Mouse (Mus musculus): ENCODE data around the gene Ank3. TPM values are rescaled to one million over a fixed set of nuclear protein-coding genes. Genes with fewer than 3 reads are reported as not detected.

Ank3 gene
- polyA plus RNA-seq, 1 experiment from 2014 or later = 86.7 TPM

DNA sequence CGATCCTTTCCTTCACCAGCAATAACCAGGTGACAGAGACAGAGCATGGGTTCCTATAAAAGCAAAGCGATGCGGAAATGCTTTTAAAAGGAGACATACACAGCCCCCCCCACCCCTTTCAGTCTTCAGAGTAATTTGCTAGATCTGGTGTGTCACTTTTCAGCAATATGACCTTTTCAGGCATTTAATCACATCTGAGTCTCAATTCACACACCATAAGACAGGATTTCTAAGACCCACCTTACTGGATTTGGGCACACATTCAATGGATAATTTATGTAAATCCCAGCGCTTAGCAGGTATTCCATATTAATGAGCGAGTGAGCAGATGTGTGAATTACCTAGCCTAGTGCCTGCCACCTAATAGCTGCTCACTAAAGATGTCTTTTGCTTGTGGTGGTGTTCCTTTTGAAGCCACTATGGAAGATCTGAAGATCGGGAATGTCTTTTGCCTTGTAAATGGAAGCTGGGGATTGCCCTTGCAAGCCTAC, 292.4 kb downstream of the Ank3 start:
- Histone ChIP-seq H3K27me3 (ENCODE audit: control insufficient read depth, insufficient read depth, low read depth, low read length) (no peaks in the 10 kb centered on the region), H3K27ac (ENCODE audit: low read length) (peak overlapping the region; percentile 8; the same call in 1 of the 2 replicates), H3K4me2 (ENCODE audit: low read length) (peak overlapping the region; percentile 44), H3K9me3 (replicated peaks; ENCODE audit: control insufficient read depth, low read length, poor library complexity, severe bottlenecking) (no peaks in the 10 kb centered on the region), H3K4me1 (ENCODE audit: control insufficient read depth, insufficient read depth, low read length) (peaks cover 15% of the 10 kb centered on the region), H3K9ac (ENCODE audit: low read depth, low read length) (no peak overlapping the region; the same call in 1 of the 2 replicates), H3K4me3 (ENCODE audit: low read depth, low read length) (no peak overlapping the region; the same call in 1 of the 2 replicates), H3K36me3 (ENCODE audit: control insufficient read depth, insufficient read depth, low read length) (no peaks in the 10 kb centered on the region)
- WGBS = 6% methylated on average over 6 of the region's 6 CpGs
- ATAC-seq = peak; percentile 40; the same call in 1 of the 2 replicates

DNA sequence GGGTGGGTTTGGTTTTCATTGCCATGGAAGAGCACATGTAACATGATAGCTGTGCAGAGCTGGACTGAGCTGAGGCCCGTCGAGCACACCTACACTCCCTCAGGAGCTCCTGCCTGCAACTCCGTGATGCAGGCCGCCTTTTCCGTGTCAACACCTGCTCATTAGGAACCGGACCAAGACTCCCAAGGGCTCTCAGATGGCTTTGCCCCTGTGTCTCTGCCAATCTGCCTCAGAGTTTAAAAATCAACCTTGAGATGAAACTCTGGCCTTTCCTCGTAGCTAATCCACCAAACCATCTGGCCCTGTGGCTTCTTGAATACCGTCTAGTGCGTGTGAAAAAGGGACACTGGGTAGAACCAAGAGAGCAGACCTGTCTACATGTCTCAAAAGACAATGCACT, 297.4 kb downstream of the Ank3 start:
- no peak for ATAC-seq
- Histone ChIP-seq H3K27ac (ENCODE audit: low read length) (no peak overlapping the region), H3K4me3 (ENCODE audit: low read depth, low read length) (no peak overlapping the region), H3K36me3 (ENCODE audit: control insufficient read depth, insufficient read depth, low read length) (no peaks in the 10 kb centered on the region), H3K9me3 (replicated peaks; ENCODE audit: control insufficient read depth, low read length, poor library complexity, severe bottlenecking) (no peaks in the 10 kb centered on the region), H3K9ac (ENCODE audit: low read depth, low read length) (no peak overlapping the region), H3K27me3 (ENCODE audit: control insufficient read depth, insufficient read depth, low read depth, low read length) (no peaks in the 10 kb centered on the region), H3K4me1 (ENCODE audit: control insufficient read depth, insufficient read depth, low read length) (peaks cover 7% of the 10 kb centered on the region), H3K4me2 (ENCODE audit: low read length) (no peak overlapping the region)
- WGBS = 59% methylated on average over 9 of the region's 9 CpGs

DNA sequence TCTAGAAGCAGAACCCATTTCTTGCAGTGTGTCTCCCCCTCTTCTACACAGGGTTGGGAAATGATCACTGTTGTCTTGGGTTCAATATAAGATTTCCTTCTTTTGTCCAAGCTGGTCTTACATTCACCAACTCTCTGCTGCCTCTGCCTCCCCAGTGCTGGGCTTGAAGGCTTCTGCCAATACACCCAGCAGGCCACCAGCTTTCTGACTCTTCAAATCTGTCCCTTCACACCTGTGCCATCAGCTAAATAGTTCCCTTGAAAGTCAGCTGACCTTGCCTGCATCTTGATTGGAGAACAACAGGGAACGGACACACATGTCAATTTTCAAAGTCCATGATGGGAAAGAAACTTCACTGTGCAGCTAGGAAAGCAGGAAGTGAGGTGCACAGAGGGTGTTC, 300.1 kb downstream of the Ank3 start:
- Histone ChIP-seq H3K36me3 (ENCODE audit: control insufficient read depth, insufficient read depth, low read length) (no peaks in the 10 kb centered on the region), H3K27me3 (ENCODE audit: control insufficient read depth, insufficient read depth, low read depth, low read length) (no peaks in the 10 kb centered on the region), H3K4me3 (ENCODE audit: low read depth, low read length) (no peak overlapping the region), H3K9ac (ENCODE audit: low read depth, low read length) (no peak overlapping the region), H3K9me3 (replicated peaks; ENCODE audit: control insufficient read depth, low read length, poor library complexity, severe bottlenecking) (no peaks in the 10 kb centered on the region), H3K27ac (ENCODE audit: low read length) (no peak overlapping the region), H3K4me1 (ENCODE audit: control insufficient read depth, insufficient read depth, low read length) (peaks cover 7% of the 10 kb centered on the region; the same call in 1 of the 2 replicates), H3K4me2 (ENCODE audit: low read length) (no peak overlapping the region)
- ATAC-seq = no peak
- WGBS = 81% methylated on average over 1 of the region's 1 CpGs

DNA sequence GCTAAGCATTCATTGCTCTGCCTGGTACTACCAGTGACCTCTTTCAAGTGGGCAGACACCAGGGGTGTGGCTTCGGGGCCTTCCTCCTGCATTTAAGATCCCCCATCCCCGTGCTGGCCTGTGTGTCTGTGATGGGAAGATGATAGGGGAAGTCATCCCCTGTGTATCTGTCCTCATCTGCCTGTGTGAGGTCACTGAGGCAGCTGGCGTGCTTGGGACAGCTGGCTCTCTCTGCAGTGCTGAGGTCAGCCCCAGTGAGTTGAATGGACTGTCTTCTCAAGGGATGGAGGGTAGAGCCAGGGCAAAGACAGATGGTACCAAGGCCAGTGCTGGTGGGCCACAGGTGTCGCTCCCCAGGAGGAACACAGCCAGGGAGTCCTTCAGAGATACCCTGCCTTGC, 302.7 kb downstream of the Ank3 start:
- H3K27ac ChIP-seq (ENCODE audit: low read length) = no peak overlapping the region
- no peaks in the 10 kb centered on the region for H3K9me3 ChIP-seq (replicated peaks; ENCODE audit: control insufficient read depth, low read length, poor library complexity, severe bottlenecking)
- no peak overlapping the region for H3K4me3 ChIP-seq (ENCODE audit: low read depth, low read length)
- no peak overlapping the region for H3K4me2 ChIP-seq (ENCODE audit: low read length)
- no peaks in the 10 kb centered on the region for H3K36me3 ChIP-seq (ENCODE audit: control insufficient read depth, insufficient read depth, low read length)
- H3K4me1 ChIP-seq (ENCODE audit: control insufficient read depth, insufficient read depth, low read length) = peaks cover 16% of the 10 kb centered on the region
- WGBS = 35% methylated on average over 4 of the region's 4 CpGs
- no peak overlapping the region for H3K9ac ChIP-seq (ENCODE audit: low read depth, low read length)
- H3K27me3 ChIP-seq (ENCODE audit: control insufficient read depth, insufficient read depth, low read depth, low read length) = no peaks in the 10 kb centered on the region
- ATAC-seq = no peak

DNA sequence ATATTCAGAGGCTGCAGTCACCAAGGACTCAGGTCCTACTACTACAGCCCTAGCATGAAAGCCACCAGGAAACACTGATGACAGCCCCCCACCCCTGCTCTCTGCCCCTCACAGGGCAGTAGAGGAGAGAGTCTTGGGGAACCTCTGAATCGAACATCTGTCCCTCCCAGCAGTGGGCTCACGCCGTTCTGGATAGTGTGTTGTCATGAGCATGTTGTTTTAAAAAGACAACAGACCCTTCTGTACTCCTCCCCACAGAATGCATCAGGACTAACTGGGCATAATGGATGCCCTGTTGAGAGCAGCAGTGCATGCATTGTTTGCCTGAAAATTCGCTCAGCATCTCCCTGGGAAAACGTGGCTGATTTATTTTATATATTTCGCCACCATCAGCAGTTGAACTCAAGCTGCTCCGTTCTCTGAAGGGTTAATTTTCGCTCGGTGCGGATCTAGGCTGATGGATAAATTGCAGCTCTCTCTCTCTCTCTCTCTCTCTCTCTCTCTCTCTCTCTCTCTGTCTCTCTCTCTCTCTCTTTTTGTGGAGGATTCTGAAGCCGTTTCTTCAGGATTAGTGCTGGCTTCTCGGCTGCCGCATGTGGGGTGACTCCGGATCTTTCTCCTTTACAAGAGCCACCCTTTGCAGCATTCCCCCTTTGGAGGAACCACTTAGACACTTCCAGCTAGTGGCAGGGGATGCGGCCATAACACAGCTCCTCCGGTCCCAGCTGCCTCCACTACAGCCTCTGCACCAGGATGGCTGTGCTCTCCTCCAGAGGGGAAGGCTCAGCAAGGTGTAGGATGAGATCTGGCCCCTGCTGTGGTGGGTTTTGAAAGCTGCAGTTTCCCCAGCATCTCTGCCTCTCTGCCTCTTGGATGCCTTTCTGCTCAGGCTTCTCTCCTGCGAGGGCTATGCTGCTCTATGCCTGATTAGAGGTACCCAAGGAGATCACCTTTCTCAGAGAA, 307.5 kb downstream of the Ank3 start:
- H3K27me3 ChIP-seq (ENCODE audit: control insufficient read depth, insufficient read depth, low read depth, low read length) = no peaks in the 10 kb centered on the region
- no peaks in the 10 kb centered on the region for H3K9me3 ChIP-seq (replicated peaks; ENCODE audit: control insufficient read depth, low read length, poor library complexity, severe bottlenecking)
- H3K9ac ChIP-seq (ENCODE audit: low read depth, low read length) = peak overlapping the region; percentile 72
- peak; percentile 64 for ATAC-seq
- no peaks in the 10 kb centered on the region for H3K36me3 ChIP-seq (ENCODE audit: control insufficient read depth, insufficient read depth, low read length)
- H3K4me2 ChIP-seq (ENCODE audit: low read length) = peak overlapping the region; percentile 56
- peak overlapping the region; percentile 86 for H3K27ac ChIP-seq (ENCODE audit: low read length)
- under 1% methylated on average over 17 of the region's 17 CpGs for WGBS
- peaks cover 53% of the 10 kb centered on the region for H3K4me1 ChIP-seq (ENCODE audit: control insufficient read depth, insufficient read depth, low read length)
- peak overlapping the region; percentile 48 for H3K4me3 ChIP-seq (ENCODE audit: low read depth, low read length)

DNA sequence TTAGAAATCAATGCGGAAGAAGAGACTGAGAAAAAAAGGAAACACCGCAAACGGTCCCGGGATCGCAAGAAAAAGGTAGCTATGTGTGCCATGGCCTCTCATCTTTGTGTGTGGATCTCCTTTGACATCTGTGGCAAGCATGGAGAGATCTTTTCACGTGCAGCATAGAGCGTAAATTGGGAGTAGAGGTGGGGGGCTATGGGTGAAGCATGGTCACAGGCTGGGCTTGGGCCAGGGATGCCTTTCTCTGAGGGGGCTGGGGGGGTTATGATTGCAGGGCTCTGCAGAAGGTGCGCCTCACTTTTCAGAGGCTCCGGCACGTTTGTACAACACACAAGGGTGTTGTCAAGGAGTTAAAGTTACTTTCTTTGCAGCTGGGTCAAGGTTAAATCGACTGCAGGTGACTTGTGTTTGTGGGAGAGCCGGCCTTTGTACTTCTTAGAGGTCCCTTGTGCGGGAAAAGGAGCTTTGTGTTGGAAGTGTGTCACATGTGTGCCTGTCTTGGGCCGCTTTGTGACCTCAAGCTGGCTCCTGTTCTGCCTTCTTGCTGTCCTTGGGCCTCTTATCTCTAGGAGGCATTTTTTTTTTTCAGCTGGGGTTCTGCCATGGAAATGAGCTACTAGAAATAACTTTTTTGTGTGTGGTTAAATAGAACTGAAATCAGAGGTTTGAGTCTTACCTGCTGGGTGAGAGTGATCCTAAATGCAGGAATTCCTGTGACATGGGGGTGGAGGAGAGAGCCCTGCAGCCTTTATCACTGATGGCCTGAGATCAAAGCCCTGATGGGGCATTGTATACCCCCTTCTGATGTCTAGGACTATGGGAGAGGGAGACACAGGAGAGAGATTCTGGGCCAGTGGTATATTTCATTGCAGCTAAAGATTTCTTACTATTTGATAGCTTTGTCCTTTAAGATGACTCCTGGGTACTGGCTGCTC, 308.5 kb downstream of the Ank3 start:
- 10% methylated on average over 14 of the region's 14 CpGs for WGBS
- Histone ChIP-seq H3K27me3 (ENCODE audit: control insufficient read depth, insufficient read depth, low read depth, low read length) (no peaks in the 10 kb centered on the region), H3K9me3 (replicated peaks; ENCODE audit: control insufficient read depth, low read length, poor library complexity, severe bottlenecking) (no peaks in the 10 kb centered on the region), H3K36me3 (ENCODE audit: control insufficient read depth, insufficient read depth, low read length) (no peaks in the 10 kb centered on the region), H3K9ac (ENCODE audit: low read depth, low read length) (peak overlapping the region; percentile 72), H3K4me2 (ENCODE audit: low read length) (peak overlapping the region; percentile 56), H3K27ac (ENCODE audit: low read length) (peak overlapping the region; percentile 86), H3K4me1 (ENCODE audit: control insufficient read depth, insufficient read depth, low read length) (peaks cover 56% of the 10 kb centered on the region), H3K4me3 (ENCODE audit: low read depth, low read length) (peak overlapping the region; percentile 48)
- 0 out of 2 replicates have a peak, but pooled peaks have one; percentile 25 for ATAC-seq

DNA sequence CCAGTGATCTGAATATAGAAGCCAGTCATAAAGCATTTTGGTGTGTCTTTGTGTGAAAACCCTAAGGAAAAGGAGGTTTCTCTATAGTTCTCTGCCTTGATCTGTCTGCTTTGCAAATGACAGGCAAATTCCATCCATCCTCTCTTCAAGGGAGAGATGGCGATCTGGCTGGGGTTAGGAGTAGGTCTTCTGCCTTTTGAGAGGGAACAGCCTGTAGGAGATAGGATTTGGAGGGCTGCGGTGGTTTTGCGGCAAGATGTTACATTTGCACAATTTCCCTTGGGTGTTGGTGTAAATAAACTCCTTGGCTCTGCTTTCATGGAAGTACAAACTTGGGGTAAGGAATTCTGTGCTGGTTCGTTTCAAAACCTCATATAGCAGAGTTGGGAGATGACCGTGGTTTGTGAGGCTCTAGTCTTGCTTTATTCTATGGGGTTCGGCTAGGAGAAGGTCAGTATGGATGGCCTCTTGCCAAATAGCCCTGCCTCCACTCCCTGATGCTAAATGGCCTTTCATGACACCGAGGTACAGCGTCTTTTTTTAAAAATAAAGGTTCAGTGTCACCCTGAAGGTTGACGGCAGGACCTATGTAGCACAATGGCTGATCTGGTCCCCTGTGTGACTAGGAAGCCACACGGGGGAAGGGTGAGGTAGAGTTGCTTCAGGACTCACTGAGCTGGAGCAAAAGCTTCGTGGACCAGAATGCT, 309.4 kb downstream of the Ank3 start:
- Histone ChIP-seq H3K4me3 (ENCODE audit: low read depth, low read length) (peak overlapping the region; percentile 48), H3K4me2 (ENCODE audit: low read length) (peak overlapping the region; percentile 56), H3K27ac (ENCODE audit: low read length) (peak overlapping the region; percentile 86), H3K9me3 (replicated peaks; ENCODE audit: control insufficient read depth, low read length, poor library complexity, severe bottlenecking) (no peaks in the 10 kb centered on the region), H3K4me1 (ENCODE audit: control insufficient read depth, insufficient read depth, low read length) (peaks cover 63% of the 10 kb centered on the region), H3K9ac (ENCODE audit: low read depth, low read length) (peak overlapping the region; percentile 72), H3K27me3 (ENCODE audit: control insufficient read depth, insufficient read depth, low read depth, low read length) (no peaks in the 10 kb centered on the region), H3K36me3 (ENCODE audit: control insufficient read depth, insufficient read depth, low read length) (no peaks in the 10 kb centered on the region)
- no peak for ATAC-seq
- WGBS = 60% methylated on average over 11 of the region's 11 CpGs

DNA sequence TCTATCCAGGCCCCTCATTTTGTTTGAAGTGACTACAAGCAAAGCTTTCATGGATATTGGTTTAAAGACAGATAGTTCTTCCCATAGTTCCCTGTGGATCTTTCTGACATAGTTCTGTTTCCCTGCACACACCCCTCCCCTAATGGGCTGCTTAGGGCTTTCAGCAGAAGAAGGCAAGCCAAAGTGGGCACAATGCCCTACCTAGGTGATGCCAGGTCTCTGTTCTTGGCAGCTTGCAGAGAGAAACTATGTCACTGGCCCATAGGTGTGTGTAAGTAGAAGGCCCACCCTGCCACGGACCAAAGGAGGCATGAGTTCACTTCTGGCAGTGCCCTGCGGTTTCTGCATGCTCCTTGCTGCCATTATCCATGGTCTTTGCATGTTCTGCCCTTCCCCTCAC, 311.1 kb downstream of the Ank3 start:
- Histone ChIP-seq H3K9ac (ENCODE audit: low read depth, low read length) (no peak overlapping the region), H3K4me3 (ENCODE audit: low read depth, low read length) (no peak overlapping the region), H3K9me3 (replicated peaks; ENCODE audit: control insufficient read depth, low read length, poor library complexity, severe bottlenecking) (no peaks in the 10 kb centered on the region), H3K27me3 (ENCODE audit: control insufficient read depth, insufficient read depth, low read depth, low read length) (no peaks in the 10 kb centered on the region), H3K27ac (ENCODE audit: low read length) (no peak overlapping the region), H3K4me2 (ENCODE audit: low read length) (no peak overlapping the region), H3K4me1 (ENCODE audit: control insufficient read depth, insufficient read depth, low read length) (peaks cover 64% of the 10 kb centered on the region), H3K36me3 (ENCODE audit: control insufficient read depth, insufficient read depth, low read length) (no peaks in the 10 kb centered on the region)
- ATAC-seq = no peak
- 90% methylated on average over 2 of the region's 2 CpGs for WGBS
